Mouse (Mus musculus) thymus, postnatal 0 days (tissue): ENCODE measurements around the gene Serhl. TPM values are rescaled to one million over a fixed set of nuclear protein-coding genes. Genes with fewer than 3 reads are reported as not detected.

Experiments
- DNase-seq: peaks from one replicate; pipeline ENCODE4 v3.0.0-alpha.2; 2015; ENCODE audit warnings: low spot score
- polyA plus RNA-seq: library from polyadenylated mRNA; unstranded; fragments of >200 nt; fragmentation: Nextera tagmentation; extraction: Ambion mirVana; gene quantifications from 2 replicates; pipeline ENCODE4 v1.2.1, GENCODE M21; 2015

Gene Serhl
- polyA plus RNA-seq, 1 experiment from 2014 or later: 83.2 TPM

DNA sequence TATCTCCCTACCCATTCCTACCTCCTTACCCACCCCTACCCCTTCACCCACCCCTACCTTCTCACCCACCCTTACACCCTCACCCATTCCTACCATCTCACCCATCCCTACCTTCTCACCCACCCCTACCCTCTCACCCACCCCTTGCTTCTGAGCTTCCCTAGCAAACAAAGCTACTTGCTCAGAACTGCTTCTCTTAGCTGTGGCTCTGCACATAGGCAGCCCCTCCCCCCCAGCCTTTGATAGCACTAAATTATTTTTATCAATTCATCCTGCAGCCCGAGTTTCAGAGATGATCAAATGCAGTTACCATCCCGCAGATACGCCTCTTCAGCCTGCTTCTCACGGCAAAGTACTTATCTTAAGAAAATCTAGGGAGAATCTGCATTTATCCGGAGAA is 5.8 kb upstream of the Serhl start:
- DNase-seq: no peak

DNA sequence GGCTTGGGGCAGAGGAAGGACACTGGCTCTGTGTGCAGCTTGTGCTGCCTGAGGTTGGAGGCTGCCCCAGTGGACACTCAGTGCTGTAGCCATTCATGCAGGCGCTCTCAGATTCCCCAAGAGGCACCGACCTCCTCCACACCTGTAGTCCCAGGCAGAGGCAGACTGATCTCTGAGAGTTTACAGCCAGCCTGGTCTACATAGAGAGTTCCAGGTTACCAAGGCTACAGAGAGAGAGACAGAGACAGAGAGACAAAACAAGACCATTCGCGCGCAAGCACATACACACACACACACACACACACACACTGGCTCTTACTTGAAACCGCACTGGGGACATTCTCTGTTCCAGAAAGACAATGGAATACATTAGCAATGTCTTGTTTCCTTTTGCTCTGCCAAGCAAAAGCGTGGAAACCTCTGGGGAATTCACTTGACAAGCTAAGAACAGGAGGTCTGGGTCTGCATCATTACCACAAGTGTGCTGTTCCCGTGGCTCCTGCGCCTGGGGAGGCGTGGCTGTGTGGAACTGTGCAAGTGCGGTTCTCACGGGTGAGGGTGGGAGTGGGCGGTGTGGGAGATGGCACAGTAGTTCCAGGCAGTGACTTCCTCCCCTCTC is 5.2 kb upstream of the Serhl start:
- no peak for DNase-seq

DNA sequence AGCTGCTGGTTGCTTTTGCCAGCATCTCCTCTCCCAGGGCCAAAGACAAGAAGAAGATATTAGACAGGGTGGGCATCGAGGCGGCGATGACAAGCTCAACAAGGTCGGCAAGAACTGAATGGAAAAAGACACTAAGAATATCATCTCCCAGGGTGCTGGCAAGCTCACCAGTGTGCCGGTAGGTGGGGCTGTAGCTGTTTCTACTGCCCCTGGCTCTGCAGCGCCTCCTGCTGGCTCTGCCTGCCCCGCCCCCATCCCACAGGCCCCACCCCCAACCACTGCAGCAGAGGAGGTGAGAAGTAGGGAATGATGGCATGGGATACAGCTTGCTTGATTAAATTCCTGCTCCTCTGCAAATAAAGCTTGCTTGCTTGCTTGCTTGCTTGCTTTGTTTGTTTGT is 3.4 kb upstream of the Serhl start:
- peak; percentile 64 for DNase-seq

DNA sequence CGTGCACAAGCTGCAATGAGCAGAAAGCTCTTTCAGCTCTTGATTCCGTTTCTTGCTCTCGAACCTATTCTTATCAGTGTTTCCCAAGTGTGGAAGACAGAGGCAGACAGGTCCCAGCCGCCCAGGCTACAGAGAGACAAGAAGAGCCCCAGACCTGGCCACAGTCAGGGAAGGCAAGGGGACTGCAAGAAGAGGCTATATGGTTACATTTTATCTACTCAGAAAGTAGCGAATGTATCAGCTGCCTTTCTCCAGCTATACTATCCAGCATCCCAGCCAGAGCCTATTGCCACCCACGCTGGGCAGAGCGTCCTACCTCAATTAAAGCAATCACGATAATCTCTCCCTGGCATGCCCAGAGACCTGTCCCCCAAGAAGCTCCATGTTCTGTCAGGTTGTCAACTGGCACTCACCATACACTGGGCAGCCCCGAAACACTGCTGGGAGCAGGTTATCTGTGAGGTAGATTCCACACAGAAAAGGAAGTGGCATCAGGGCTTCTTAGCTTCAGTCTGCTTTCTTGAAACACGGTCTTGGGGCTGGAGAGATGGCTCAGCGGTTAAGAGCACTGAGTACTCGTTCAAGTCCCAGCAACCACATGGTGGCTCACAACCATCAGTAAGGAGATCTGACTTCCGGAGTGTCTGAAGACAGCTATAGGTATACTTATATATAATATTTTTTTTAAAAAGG is 2.5 kb upstream of the Serhl start:
- DNase-seq: no peak

DNA sequence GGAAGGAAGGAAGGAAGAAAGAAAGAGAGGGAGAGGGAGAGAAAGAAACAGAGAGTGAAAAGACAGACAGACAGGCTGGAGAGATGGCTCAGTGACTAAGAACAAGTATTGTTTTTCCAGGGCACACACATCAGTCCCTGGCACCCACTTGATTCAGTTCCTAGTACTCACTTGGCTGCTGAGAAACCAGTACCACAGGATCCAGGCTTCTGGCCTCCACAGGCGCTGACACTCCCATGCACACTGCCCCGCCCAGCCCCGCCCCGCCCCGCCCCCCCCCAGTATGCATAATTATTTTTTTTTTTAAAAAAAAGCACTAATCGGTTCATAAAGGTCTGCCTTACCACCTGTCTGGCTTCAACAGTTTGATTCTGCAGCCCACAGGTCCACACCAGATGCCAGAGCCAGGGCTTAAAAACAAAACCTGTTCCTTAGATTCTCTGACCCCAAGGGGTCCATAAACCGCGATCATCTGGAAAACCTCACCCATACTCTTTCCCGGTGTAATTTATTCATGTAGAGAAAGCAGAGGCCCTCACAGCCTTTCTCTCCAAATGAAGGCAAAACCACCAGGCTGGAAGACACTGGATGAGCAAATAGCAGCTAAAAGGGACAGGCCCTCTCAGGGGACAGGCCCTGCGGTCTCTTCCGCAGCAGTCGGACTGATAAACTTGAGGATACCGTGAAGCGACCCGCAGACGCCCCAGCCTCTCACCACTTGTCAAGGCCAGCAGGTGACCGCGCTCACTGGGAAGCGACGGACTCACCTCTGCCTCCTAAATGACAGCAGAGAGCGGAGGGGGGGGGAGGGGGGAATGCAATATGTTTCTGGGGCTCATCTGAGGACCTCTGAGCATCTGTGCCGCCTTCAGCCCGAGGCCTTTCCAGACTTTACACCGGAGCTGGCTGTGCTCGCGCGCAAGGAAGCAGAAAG is 544 bp upstream of the Serhl start:
- DNase-seq: no peak

DNA sequence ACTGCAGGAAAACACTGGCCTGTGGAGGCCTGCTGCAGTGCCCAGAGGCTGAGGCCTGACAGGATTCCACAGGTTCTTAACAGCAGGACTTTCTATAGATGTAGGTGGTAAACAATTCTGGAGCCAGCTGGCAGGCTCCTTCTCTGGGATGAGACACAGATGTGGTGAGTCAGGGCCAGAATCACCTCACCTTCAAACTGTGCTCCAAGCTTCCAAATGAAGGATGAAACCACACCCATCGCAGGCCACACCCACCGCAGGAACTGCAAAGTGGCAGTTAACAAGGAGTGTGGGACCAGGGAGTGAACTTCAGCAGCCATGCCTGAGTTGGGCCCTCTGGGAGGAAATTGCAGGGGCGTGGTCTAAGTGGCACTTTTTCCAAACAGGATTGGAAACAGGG is 1.6 kb downstream of the Serhl start:
- no peak for DNase-seq

DNA sequence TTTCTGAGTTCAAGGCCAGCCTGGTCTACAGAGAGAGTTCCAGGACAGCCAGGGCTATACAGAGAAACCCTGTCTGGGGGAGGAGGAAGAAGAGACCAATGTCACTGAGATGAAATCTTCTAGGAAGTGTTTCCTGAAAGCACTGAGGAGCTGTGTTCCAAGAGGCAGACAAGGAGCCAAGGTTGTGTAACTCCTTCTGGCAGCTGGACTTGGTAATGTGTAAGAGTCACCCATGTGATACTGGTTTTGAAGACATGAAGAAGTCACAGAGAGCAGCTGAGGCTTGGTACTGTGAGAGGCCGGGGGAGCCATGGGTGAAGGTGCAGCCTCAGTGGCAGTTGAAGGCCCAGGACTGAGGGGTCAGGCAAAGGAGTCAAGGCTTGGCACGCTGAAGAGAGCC is 4.4 kb downstream of the Serhl start:
- no peak for DNase-seq

DNA sequence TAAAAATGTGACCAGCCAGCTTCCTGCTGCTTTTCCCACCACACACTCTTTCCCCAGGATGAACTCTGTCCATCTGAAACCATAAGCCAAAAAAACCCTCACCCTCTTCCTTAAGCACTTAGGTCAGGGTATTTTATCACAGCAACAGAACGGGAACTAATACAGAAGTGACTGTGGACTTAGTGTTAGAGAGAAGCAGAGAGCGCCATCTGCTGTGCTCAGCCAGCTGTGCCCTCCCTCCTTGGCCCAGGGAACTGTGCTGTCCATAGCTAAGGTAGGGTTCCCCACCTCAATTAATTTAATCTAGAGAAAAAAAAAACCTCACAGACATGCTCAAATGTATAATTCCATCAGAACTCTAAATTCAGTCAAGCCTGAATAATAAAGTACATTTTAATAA is 6.6 kb downstream of the Serhl start:
- DNase-seq: peak; percentile 27

DNA sequence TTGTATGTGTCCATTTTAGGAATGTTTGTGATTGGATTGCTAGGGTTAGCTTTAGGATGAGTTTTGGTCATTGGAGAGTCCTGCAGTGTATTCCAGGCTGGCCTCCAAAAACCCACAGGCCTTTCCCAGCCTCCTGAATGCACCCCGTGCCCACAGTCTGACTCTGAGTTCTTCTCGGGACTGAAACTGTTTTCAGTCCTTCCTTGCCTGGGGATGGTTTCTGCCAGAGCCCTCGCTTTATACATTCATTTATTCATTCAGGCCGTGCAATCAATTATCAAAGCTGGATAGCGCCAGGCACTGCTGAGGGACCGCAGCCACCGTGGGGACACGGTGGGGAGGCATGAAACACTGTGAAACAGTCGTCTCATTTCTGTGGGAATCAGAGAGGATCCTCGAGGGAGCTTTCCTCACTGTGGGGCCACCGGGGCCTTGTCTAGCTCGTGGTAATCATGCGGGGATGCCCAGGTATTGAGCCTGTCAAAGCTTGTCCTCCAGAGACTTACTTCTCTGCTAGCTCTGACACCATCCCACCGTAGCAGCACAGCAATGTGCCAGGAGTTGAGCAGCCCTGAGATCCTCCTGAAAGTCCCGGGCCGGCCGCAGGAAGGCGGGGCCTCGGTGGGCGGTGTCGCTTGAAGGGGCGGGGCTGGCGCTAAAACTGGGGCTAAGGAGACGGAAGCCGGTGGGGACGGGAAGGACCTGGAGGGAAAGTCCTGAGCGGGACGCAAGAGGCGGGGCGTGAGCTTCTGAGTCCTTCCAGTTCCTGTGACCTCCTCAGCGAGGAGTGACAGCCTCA is 10.4 kb downstream of the Serhl start:
- DNase-seq: peak; percentile 86

DNA sequence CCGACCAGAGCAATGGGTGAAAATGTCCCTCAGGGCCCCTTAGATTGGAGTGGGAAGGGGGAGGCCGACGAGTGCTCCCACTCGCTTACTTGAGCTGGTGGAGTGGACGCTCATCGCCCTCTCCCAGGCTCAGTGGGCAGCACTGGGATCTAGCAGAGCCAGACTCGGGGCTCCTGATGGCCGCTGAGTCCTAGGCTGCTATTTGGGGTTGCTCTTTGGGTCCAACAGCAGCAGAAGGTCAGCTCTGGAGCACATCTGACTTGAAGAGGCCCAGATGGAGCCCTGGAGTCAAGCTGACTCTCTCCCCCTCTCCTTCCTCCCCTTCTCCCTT is 11.0 kb downstream of the Serhl start:
- DNase-seq: no peak

DNA sequence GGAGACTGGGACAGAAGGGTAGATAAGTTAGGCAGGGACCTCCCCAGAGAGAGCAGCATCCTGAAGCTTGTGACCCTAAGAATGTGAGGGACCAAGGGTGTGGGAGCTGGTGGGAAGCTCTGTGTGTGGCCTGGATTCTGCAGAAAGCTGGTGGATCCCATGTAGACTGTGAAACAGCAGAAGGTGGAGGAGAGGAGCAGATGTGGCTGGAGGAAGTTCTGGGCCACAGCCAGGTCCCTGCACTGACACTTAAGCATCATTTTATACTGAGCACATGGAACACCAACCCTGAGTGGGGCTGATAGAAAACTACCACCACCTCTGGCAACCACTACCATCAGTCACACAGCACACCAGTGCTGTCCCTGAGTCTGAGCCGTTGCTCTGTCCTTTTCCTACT is 13.8 kb downstream of the Serhl start:
- no peak for DNase-seq

DNA sequence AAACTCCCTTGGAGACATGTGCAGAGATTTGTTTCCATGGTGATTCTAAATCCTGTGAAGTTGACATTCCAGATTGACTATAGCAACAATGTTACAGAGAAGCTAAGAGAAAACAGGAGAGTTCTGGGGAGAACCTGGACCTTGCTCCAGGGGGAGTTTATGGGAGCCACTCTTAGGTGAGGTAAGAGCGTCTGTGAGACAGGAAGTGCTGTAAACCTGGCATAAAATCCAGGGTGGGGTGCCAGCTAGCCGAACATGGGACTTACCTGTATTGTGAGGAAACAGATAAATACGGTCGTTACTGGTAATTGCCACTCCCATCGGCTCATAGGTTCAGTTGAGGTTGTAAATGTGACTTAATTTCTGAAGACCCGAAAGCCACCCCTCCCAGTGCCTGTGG is 17.1 kb downstream of the Serhl start:
- no peak for DNase-seq

DNA sequence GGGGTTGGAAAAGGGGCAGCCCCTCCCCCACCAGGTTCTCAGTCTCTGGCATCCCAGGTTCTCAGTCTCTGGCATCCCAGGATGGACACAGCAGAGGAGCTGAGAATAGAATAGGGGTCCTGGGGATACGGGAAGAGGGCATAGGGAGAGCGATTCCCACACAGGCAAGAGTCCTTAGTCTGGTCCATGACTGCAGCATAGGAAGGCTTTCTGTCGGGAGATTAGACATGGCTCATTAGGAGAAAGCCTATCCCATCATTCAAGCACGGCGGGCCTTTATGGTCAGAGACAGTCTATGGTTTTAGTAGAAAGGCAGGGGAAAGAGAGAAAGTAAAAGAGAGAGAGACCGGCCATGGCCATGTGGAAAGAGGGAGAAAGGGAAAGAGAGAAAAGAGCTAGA is 18.5 kb downstream of the Serhl start:
- no peak for DNase-seq

DNA sequence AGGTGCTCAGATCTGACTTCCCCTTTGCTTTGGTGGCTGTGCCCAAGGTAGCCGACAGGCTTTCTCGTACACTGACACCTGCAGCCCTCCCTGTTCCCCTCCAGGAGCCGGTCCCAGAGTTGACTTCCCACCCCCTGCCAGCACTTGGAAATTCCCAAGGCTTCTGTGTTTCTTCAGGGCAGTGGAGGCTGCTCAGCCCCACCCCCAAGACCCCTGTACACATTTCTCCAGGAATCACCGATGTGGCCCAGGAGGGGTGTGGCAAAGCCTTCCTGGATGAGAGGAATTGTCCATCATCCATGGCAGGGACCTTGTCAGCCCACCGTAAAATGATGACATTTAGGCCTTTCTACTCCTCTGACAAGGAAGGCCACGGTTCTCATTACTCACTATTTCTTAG is 22.0 kb downstream of the Serhl start:
- DNase-seq: no peak

DNA sequence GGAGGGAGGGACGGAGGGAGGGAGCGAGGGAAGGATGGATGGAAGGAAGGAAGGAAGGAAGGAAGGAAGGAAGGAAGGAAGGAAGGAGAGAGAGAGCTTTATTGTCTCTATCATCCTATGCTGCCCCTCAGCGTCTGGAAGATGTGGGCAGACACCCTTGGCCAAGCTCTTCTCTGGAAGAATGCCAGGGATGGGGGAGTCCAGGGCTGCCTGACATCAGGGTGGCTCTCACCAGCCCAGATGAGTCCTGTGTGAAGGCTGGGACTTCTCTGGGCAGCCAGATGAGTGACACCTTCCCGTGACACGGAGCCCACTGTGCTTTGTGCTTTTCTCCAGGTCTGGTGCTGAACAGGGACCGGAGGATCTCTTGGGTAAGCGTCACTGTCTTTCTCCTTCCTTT is 22.6 kb downstream of the Serhl start:
- DNase-seq: no peak

DNA sequence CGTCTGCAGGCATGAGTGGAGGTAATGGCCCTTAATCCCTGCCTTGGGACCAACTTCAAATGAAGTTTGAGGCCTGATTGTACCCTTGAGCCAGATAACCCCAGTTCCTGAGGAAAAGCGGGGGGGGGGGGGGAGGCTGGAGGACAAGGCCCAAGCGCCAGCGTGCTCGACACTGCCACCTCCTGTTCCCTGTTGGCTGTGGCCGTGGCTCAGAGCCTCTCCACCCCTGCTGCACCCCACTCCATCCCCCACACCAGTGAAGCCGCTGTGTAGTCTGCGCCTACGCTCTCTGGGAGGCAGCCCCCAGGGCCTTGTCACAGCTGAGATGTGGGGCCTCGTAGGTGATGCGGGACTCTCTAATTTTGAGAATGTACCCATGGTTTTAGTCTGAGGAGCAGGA is 23.6 kb downstream of the Serhl start:
- peak; percentile 53 for DNase-seq

DNA sequence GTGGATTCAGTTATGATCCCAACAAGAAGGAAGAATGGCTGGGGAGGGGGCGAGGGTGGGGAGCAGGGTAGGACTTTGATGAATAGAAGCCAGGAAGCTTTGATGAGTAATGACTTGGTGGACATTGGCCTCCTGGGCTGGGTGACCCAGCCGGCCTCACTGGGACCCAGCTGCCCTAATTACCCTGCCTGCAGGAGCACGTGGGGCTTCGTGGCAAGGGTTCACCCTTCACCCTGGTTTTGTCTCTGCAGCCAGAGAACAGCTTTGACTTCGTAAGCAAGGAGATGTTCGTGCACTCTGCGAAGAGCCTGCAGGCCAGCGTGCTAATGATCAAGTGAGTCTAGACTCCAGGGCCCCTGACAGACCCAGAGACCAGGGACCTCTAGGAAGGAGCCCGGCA is 24.8 kb downstream of the Serhl start:
- DNase-seq: no peak

DNA sequence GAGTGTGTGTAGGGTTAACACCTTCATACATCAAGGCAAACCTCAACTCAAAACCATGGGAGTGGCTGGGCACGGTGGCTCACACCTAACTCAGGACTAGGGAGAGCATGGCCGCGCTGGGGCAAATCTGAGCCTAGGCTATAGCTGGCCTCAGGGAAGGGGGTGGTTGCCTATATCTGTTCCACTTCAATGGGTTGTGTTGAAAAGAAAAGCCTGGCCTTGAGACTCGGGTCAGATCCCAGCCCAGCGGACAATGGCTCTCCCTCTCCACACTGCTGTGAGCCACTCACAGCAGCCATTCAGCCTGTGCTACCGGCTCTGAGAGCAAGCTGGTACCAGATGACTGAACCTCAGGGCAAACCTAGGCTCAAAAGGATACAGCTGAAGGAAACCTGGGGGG is 25.8 kb downstream of the Serhl start:
- DNase-seq: no peak

DNA sequence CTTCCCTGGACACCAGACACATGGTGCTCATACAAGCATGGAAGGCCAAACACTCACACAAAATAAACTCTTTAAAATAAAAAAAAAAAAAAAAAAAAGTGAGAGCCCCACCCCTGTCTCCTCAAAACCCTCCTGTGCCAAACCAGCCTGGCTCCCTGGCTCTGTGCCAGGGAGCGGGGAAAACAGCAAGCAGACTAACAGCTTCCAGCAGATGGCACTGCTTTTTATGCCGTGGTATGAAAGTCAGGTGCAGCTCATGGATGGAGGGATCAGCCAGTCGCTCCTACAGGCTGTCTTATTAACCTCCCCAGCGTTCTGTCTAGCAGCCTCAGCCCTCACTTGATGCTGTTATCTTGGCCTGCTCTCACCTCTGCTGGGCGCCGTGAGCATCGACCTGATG is 29.1 kb downstream of the Serhl start:
- no peak for DNase-seq

DNA sequence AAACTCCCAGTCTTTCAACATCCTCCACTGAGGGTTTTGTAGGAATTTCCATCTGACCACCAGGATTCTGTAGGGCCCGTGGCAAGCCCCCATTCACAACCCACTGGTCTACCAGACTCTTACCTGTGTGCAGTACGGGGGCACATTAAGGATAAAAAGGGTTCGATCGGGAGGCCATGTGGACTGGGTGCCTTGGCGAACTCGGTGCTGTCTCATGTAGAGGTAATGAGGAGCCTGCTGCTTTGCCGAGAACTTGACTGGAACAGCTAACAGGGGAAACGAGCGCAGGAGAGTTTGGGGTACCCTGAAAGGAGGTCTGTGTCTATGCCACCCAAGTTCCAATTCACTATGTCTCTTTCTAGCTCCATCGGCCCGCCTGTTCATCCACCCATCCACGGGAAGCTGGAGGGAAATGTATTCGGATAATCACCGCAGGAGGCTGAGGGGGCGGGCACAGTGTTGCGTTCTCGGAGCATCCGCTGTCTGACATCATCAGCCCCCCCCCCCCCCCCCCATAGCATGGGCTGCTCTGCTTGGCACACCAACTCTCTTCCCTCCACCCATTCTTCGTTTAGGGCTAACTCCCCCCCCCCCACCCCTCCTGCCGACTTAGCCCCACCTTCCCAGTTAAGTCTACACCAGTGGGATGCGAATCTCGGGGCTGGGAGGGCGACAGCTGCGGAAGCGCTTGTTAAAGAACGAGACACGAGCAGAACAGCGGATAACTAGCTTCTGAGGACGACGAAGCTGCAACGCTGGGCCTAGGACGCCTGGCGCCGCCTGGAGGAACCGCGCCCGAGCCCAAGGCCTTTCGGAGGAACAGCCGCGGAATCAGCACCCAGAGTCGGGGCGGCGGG is 32.6 kb downstream of the Serhl start:
- DNase-seq: peak; percentile 61
